Mouse (Mus musculus) spleen, postnatal 0 days (tissue): ENCODE results near the gene Slc18a3. TPM values are rescaled to one million over a fixed set of nuclear protein-coding genes. Genes with fewer than 3 reads are reported as not detected.

ENCODE experiments used
- polyA plus RNA-seq: library from polyadenylated mRNA; unstranded; fragments of >200 nt; fragmentation: Nextera tagmentation; extraction: Ambion mirVana; gene quantifications from 2 replicates; pipeline ENCODE4 v1.2.1, GENCODE M21; 2015

Slc18a3 gene
- not detected in 2 replicates for polyA plus RNA-seq

DNA sequence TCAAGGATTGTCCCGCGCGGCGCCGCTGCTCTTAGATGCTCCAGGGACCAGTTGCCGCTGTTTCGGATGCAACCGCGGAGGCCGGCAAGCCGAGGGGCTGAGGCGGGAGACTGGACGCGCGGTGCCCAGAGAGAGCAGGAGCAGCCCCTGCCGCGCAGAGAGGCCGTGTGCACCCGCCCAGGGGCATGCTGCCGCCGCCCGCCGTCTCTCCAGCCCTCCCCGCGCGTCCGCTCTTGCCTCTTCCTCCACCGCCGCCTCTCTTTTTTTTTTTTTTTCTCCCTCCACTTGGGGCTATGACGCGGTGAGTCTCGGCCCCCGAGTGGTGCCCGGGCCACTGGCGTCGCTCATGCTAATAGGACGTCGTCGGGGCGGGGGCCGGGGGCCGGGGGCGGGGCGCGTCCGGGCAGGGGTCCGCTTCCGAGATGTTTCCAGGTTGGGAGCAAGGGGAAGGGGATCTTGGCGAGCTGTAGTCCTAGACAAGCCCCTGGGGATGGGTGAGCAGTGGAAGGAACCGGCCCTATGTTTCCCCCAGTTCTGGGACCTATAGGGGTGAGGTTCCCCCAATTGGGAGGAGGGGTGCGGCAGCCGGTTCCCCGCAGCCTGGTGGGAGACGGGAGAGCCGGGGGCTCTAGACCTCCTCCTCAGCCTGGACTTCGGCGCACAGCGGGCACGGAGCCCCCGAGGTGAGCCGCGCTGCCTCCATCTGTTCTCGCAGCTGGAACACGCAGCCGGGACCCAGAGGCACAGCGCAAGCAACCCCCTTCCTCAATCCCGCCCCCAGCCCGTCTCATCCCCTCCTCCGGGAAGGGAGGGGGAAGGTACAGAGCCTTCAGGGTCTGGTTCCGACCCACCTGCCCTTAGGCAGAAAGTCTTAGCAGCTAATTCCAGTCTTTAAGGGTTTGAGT, at the start of gene Slc18a3:
Gene Slc18a3, minus strand, starts transcription at position 250 of the 905 bp plus-strand sequence.

DNA sequence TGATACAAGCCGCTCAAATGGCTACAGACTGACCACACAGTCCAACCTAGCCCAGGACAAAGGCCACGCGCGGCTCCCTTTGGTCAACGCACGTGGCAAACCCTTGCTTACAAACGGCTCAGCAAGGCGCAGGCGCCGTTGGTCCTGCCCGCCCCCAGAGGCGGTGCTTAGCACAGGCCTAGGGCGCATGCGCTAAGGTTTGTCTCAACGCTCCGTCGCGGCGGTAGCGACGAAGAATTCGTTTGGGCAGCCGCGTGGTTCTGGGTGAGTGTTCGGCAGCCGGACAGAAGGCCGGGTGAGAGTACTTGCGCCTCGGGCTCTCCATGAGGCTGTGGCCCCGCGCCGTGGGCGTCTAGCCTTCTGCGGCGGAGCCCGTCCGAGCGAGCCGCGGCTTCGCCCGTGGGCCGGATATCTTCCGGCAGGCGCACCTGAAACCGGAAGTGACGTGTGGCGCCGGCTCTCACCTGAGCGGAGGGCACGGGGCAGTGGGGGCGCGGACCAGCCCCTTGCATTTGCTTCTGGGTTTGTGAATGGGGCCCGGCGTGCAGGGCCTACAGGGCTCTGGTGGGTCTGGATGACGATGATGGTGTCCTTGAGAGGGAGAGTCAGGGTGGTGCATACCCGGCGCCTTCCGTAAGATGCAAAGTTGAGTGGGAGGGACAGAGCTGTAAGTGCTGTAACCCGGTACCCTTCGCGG, 48.8 kb upstream of the Slc18a3 start, which contains the start of gene Ercc6:
Gene Ercc6, plus strand, starts transcription at position 186 of the 697 bp plus-strand sequence.

DNA sequence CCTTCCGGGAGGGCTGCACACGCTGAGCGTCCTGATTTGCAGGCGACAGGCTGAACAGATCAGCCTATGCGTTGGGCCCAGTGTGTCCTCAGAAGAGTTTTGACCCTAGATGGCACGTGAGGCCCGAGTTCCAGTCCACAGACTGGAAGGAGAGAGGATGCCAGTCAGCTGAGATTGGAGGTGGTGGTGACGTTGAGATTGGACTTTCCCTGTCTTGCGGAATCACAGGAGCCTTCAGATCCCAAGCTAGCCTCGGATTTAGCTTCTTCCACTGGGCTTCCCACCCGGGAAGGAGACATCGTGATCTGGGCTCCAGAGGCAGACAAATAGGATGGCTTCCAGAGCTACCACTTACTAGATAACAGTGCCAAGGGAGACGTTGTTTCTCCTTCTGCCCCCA, 1.2 kb upstream of the Slc18a3 start, which contains the start of gene Chat:
Gene Chat, minus strand, starts transcription at position 101 of the 400 bp plus-strand sequence.

Other genes starting within 250 kb of the Slc18a3 start
- gene Ogdhl, start 142.8 kb downstream of the Slc18a3 start, polyA plus RNA-seq, result 0.38 and 1.0 TPM in 2 replicates
- gene 1700024G13Rik, start 76.5 kb downstream of the Slc18a3 start, polyA plus RNA-seq, result not detected in 2 replicates
- not detected in 2 replicates for gene Chat, start 1.1 kb upstream of the Slc18a3 start, polyA plus RNA-seq
- gene Ercc6, start 48.7 kb upstream of the Slc18a3 start, polyA plus RNA-seq, result 9.0 and 11.8 TPM in 2 replicates
- not detected in 2 replicates for gene Prrxl1, start 134.6 kb upstream of the Slc18a3 start, polyA plus RNA-seq
- gene 3425401B19Rik, start 220.4 kb upstream of the Slc18a3 start, polyA plus RNA-seq, result not detected in 2 replicates